Mouse (Mus musculus) cortical plate, adult 2 months (tissue): ENCODE data around the gene Lpcat4. TPM values are rescaled to one million over a fixed set of nuclear protein-coding genes. Genes with fewer than 3 reads are reported as not detected.

ENCODE experiments used
- H3K27ac ChIP-seq: fragments of 200-500 bp; 2 replicates; pipeline ENCODE4 v1.5.1; 2012; ENCODE audit warnings: low read length, control low read depth, inconsistent platforms; ENCODE audit not compliant: insufficient read depth
- H3K4me1 ChIP-seq: fragments of 200-500 bp; 2 replicates; pipeline ENCODE4 v1.6.1; 2011; ENCODE audit warnings: low read length; ENCODE audit not compliant: control insufficient read depth, insufficient read depth
- H3K4me3 ChIP-seq: fragments of 200-500 bp; 2 replicates; pipeline ENCODE4 v1.5.1; 2011; ENCODE audit warnings: mild to moderate bottlenecking, low read length, control low read depth; ENCODE audit not compliant: insufficient read depth
- CTCF ChIP-seq: fragments of 200-500 bp; IDR thresholded peaks from 2 replicates; pipeline ENCODE4 v1.5.1; 2011; ENCODE audit warnings: mild to moderate bottlenecking, control low read depth, low read length; ENCODE audit not compliant: insufficient read depth; ENCODE audit errors: extremely low read depth
- POLR2A ChIP-seq: fragments of 200-500 bp; IDR thresholded peaks from 2 replicates; pipeline ENCODE4 v1.6.1; 2011; ENCODE audit warnings: mild to moderate bottlenecking, low read length, control low read depth; ENCODE audit not compliant: insufficient read depth; ENCODE audit errors: extremely low read depth
- polyA plus RNA-seq: library from polyadenylated mRNA; depleted of rRNA; stranded (reverse); fragments of >200 nt; gene quantifications from 2 replicates; pipeline ENCODE4 v1.2.3, GENCODE M21; 2012

The Lpcat4 gene
- polyA plus RNA-seq, 1 experiment: 337 TPM

DNA sequence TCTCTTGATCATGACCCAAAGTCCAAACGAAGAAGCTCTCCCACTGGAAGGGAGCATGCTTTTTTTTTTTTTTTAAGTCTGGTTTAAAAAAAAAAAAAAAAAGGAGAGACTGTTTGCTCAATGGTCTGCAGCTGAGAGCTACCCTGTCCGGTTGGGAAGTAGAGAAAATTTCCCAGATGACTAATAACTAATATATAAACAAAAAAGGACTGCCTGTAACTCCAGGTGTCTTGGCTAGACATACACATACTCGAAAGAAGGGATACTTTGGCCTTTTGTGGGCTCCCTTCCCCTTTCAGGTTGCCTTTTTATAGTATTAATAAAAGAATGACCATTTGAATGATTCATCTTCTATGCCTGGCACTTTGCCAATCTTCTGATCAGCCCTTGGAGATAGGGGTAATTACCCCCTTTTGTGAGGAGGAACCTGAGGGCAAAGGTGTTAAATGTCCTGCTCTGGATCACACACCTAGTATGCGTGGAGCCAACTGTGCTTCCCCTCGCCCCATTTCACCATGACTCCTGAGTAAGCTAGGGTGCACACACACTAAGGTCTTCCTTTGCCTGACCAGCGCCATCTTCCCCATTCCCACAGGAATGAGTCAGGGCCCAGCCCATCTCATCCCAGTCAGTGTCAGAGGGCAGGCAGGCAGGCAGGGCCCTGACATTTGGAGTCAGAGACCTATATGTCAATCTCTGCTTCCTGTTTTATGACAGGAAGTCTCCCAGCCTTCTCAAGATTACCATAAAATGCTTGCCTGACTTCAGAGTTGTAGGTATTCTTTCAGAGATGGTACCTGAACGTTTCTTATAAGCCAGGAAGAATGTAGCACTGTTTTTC is 15.6 kb downstream of the Lpcat4 start:
- TF ChIP-seq CTCF (no peak), POLR2A (no peak)
- Histone ChIP-seq H3K27ac (no peak overlapping the region), H3K4me3 (no peak overlapping the region), H3K4me1 (peaks cover 3% of the 10 kb centered on the region; the same call in 1 of the 2 replicates)

DNA sequence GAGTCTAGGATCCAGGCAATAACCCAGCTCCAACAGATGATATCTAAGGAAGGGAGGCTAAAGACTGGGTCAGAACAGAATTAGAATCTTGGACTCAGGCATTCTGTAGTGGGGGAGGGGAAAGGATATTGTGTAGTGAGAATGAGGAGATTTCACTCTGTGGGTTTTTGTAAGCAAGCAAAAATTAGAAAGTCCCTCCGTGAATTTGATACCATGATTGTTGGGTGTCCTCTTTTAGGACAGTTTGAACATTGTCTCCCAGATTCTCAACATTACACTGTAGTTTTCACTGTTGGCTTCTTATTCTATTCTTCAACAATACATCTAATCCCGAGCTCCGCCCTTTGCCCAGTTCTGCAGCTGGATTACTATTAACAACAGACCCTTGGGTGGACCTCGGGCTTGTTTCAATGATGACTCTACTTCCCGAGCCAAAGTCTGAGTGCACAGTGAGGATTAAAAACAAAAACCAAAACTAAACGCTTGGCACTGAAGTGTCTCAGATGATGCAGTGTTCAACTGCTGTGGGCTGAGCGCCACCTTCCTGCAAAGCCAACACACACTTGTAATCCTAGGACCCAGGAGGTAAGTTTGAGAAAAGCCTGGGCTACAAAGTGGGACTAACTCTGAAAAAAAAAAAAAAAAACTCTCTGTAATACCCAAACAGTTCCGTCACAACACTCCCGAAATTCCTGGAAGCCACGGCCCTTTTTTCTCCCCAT is 20.1 kb downstream of the Lpcat4 start, which contains the start of gene Nutm1:
Gene Nutm1, minus strand, starts transcription at position 51 of the 722 bp plus-strand sequence.
- Histone ChIP-seq H3K4me3 (no peak within 1 kb of the TSS), H3K4me1 (no peaks in the 10 kb centered on the region; the same call in 1 of the 2 replicates), H3K27ac (no peak within 1 kb of the TSS)
- TF ChIP-seq POLR2A (no peak), CTCF (peak; percentile 42; the same call in 1 of the 2 replicates)

- Histone ChIP-seq H3K4me1 (no peaks in the 10 kb centered on the region; the same call in 1 of the 2 replicates), H3K4me3 (peak within 1 kb of the TSS; percentile 51), H3K27ac (no peak within 1 kb of the TSS)
- TF ChIP-seq POLR2A: peak; percentile 99
- TF ChIP-seq CTCF: peak; percentile 83
Observed at GRCm38 (mm10) chr2:112261748-112262653, 22.7 kb downstream of the Lpcat4 start, which contains the start of gene Nop10. TSS of gene Nop10 (plus strand) at chr2:112261926.

DNA sequence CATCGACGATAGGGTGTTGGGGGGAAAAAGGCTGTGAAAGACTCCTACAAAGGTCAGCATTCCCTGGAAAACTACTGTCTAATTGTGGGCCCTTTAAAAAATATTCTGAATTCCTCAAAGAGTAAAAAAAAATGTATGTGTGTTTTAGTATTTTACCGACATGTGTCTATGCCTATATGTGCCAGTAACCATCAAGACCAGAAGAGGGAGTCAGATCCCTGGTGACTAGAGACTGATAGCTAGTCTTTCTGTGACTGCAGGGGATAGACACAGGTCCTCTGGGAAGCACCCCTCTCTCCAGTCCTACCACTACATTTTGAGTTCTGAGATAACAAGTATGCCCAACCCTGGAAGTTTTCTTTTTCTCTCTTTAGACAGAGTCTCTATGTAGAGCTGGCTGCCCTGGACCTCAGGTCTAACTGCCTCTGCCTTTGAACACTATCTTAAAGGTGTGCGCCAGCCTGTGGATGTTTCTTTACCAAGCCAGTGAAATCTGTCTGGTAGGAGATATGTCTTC is 23.6 kb downstream of the Lpcat4 start:
- no peaks in the 10 kb centered on the region; the same call in 1 of the 2 replicates for H3K4me1 ChIP-seq
- TF ChIP-seq CTCF (peak; percentile 23; the same call in 1 of the 2 replicates), POLR2A (no peak)
- H3K4me3 ChIP-seq: peak overlapping the region; percentile 51
- H3K27ac ChIP-seq: no peak overlapping the region

DNA sequence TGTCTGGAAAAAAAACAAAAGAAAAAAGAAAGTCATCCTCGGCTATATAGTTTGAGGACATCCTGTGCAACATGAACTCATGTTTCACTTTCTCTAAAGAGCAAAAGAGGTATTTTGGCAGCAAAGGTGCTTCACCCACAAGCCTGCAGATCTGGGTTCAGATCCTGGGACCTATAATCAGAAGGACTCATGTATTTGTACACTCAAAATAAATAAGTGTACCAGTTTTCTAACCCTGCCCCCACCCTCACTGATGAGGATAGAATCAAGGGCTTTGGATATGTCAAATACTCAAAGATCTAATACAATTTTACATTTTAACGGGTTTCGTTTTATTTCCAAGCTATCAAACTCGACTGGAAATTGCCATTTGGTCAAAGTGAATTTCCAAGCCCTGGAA is 25.1 kb downstream of the Lpcat4 start:
- Histone ChIP-seq H3K4me1 (no peaks in the 10 kb centered on the region; the same call in 1 of the 2 replicates), H3K4me3 (no peak overlapping the region), H3K27ac (no peak overlapping the region)
- TF ChIP-seq CTCF: no peak

DNA sequence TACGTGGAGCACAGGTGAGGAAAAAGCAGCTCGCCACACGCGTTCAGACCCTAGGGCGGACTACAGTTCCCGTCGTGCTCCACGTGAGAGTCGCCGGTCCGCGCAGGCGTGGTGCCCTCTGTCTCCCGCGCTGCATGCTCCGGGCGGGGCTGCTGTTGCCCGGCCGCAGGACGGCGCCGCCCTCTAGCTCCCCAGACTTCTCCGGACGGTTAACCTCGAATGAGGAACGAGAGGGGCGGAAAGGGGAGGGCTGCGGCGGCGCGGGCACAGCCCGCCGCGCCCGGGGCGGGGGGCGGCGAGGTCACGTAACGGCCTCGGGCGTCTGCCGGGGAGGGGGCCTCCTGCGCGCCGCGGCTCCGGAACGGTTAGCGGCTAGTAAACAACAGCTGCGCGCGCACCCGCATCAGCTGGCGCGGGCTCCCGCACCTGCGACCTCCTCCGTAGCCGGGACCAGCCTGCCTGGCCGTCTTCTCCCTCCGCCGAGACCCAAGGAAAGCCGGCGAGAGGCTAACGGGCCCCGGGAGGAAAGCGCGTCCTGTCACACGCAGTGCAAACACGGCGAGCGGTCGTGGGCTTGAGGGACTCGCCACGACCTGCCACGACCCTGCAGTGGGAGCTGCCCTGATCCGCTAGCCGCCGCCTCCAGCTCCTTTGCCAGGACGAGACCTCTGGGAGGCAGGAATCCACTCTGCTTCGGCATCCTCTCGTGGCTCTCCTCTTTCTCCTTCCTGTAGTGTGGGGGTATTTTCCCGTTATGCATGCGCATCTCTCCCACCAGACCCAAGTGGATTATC is 26.4 kb downstream of the Lpcat4 start, which contains the start of gene Slc12a6:
Gene Slc12a6, plus strand, starts transcription at position 378 of the 794 bp plus-strand sequence.
- H3K4me3 ChIP-seq: peak within 1 kb of the TSS; percentile 100
- peaks cover 2% of the 10 kb centered on the region; the same call in 1 of the 2 replicates for H3K4me1 ChIP-seq
- no peak for TF ChIP-seq CTCF
- TF ChIP-seq POLR2A: peak; percentile 51; the same call in 1 of the 2 replicates

DNA sequence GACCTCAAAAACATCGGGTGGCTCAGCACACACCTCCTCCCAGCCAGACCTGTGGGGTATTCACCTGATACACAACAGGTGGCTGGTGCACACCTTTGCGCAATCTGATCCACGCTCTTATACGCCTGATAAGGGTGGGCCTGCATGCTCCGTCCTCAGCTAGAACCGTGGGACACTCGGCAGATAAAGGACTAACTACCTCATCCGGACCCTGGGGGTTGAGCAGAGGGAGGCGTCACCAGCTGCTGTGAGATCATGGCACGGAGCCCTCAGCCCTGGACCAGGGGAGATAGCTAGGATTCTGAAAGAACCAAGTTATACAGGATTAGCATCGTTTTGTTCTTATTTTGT is 26.9 kb downstream of the Lpcat4 start, which contains the start of gene Gm21985:
Gene Gm21985, plus strand, starts transcription at position 73 of the 351 bp plus-strand sequence.
- Histone ChIP-seq H3K4me1 (peaks cover 2% of the 10 kb centered on the region; the same call in 1 of the 2 replicates), H3K27ac (peak within 1 kb of the TSS; percentile 100), H3K4me3 (peak within 1 kb of the TSS; percentile 100)
- TF ChIP-seq POLR2A: peak; percentile 34; the same call in 1 of the 2 replicates
- no peak for TF ChIP-seq CTCF

More for the DNA sequence above, 26.4 kb downstream of the Lpcat4 start, which contains the start of gene Slc12a6:
- peak within 1 kb of the TSS; percentile 100 for H3K27ac ChIP-seq

- H3K27ac ChIP-seq: peak overlapping the region; percentile 59; the same call in 1 of the 2 replicates
- peaks cover 2% of the 10 kb centered on the region; the same call in 1 of the 2 replicates for H3K4me1 ChIP-seq
- TF ChIP-seq CTCF (no peak), POLR2A (no peak)
Observed at GRCm38 (mm10) chr2:112266780-112267179, 27.5 kb downstream of the Lpcat4 start.

More at GRCm38 (mm10) chr2:112266780-112267179, 27.5 kb downstream of the Lpcat4 start:
- H3K4me3 ChIP-seq: peak overlapping the region; percentile 100
